12 mouse cellular contexts compared by ENCODE assay signal in genomic region chr5:135707855-135708254, GRCm38 (mm10). TPM values are rescaled to one million over a fixed set of nuclear protein-coding genes. Genes with fewer than 3 reads are reported as not detected.
DNase-seq lines count a peak whose midpoint lies in the region; ATAC-seq lines count a peak whose summit lies in the region.
"Had no signal": no experiment of that assay in that cellular context is flagged by ENCODE, and none has a peak within 500 bp of the region (broad histone marks: within the 10 kb centered on the region; RNA-seq: fewer than 3 reads in every experiment).

No protein-coding gene starts in this region.

- H3K4me1 ChIP-seq in kidney, embryonic 14.5 days (ENCODE audit: control insufficient read depth, insufficient read depth, low read length), result peaks cover 11% of the 10 kb centered on the region
- H3K4me1 ChIP-seq in megakaryocyte, embryonic 14.5 days, result peaks cover 93% of the 10 kb centered on the region
- H3K4me1 ChIP-seq in hindbrain, embryonic 14.5 days (replicated peaks; ENCODE audit: control insufficient read depth, insufficient read depth, low read length), result no peaks in the 10 kb centered on the region

- 41% methylated on average over 1 of the region's 1 CpGs for WGBS in kidney, embryonic 14.5 days
- 57% methylated on average over 1 of the region's 1 CpGs for WGBS in hindbrain, embryonic 14.5 days

- intact Hi-C loops in heart, postnatal 10 days (cut with DNase I), result no loop called here

- no peak overlapping the region for H3K4me3 ChIP-seq in kidney, embryonic 14.5 days (ENCODE audit: low read length)
- peak overlapping the region; percentile 68 for H3K4me3 ChIP-seq in megakaryocyte, embryonic 14.5 days (replicated peaks)
- no peak overlapping the region for H3K4me3 ChIP-seq in hindbrain, embryonic 14.5 days (replicated peaks; ENCODE audit: low read length)
- H3K4me3 ChIP-seq: erythroblast, embryonic 14.5 days; heart, embryonic 15.5 days had no signal

- peaks cover 13% of the 10 kb centered on the region; the same call in 1 of the 2 replicates for H3K36me3 ChIP-seq in kidney, embryonic 14.5 days (ENCODE audit: control insufficient read depth, insufficient read depth, low read length)
- peaks cover 63% of the 10 kb centered on the region for H3K36me3 ChIP-seq in megakaryocyte, embryonic 14.5 days (replicated peaks; ENCODE audit: low read length)
- peaks cover 17% of the 10 kb centered on the region for H3K36me3 ChIP-seq in hindbrain, embryonic 14.5 days (replicated peaks; ENCODE audit: control insufficient read depth, insufficient read depth)

- ATAC-seq in kidney, embryonic 14.5 days (ENCODE audit: low FRiP score, low TSS enrichment), result no peak
- ATAC-seq in hindbrain, embryonic 14.5 days (ENCODE audit: low FRiP score), result no peak

- H3K9ac ChIP-seq in kidney, embryonic 14.5 days (ENCODE audit: low read depth, low read length), result no peak overlapping the region
- H3K9ac ChIP-seq in hindbrain, embryonic 14.5 days, result no peak overlapping the region
- H3K9ac ChIP-seq: heart, embryonic 15.5 days had no signal

- DNase-seq in kidney, adult 8-10 months, result peak; percentile 90 to 94
- DNase-seq in adipocyte (ENCODE audit: low spot score), result peak; percentile 85
- DNase-seq in heart, postnatal 10 days, result peak; percentile 55 to 67
- DNase-seq in left cerebral cortex, adult 8-10 months (ENCODE audit: low spot score in 2 of 2), result no peak
- DNase-seq in cerebellum, adult 11 months, result no peak
- no peak for DNase-seq in hindbrain, embryonic 14.5 days (ENCODE audit: low spot score)
- DNase-seq: cerebellum, adult 11-12 months; thymus, postnatal 25 days had no signal

- H3K27me3 ChIP-seq in kidney, embryonic 14.5 days (ENCODE audit: control insufficient read depth, insufficient read depth, low read length), result no peaks in the 10 kb centered on the region
- H3K27me3 ChIP-seq in megakaryocyte, embryonic 14.5 days (replicated peaks), result no peaks in the 10 kb centered on the region
- H3K27me3 ChIP-seq in hindbrain, embryonic 14.5 days (ENCODE audit: control insufficient read depth, insufficient read depth, low read length), result no peaks in the 10 kb centered on the region
- H3K27me3 ChIP-seq: heart, embryonic 15.5 days had no signal

- H3K9me3 ChIP-seq in kidney, embryonic 14.5 days (ENCODE audit: control insufficient read depth, low read length), result no peaks in the 10 kb centered on the region
- peaks cover 5% of the 10 kb centered on the region for H3K9me3 ChIP-seq in megakaryocyte, embryonic 14.5 days
- H3K9me3 ChIP-seq in hindbrain, embryonic 14.5 days (ENCODE audit: control insufficient read depth, low read length), result no peaks in the 10 kb centered on the region
- H3K9me3 ChIP-seq: heart, embryonic 15.5 days had no signal

- H3K4me2 ChIP-seq in kidney, embryonic 14.5 days (replicated peaks; ENCODE audit: low read depth, low read length), result no peak overlapping the region
- H3K4me2 ChIP-seq in hindbrain, embryonic 14.5 days (replicated peaks), result no peak overlapping the region
- H3K4me2 ChIP-seq: heart, embryonic 15.5 days had no signal

- no peak overlapping the region for H3K27ac ChIP-seq in kidney, embryonic 14.5 days (ENCODE audit: low read depth, low read length)
- H3K27ac ChIP-seq in hindbrain, embryonic 14.5 days, result no peak overlapping the region
- H3K27ac ChIP-seq: heart, embryonic 15.5 days had no signal

RNA-seq across cellular contexts. Expression of gene Tmem120a, which starts 36.4 kb away (rescaled TPM):
- 64.7 and 65.1 TPM in 2 replicates for polyA plus RNA-seq in kidney, embryonic 14.5 days (2014; fragmentation: Nextera tagmentation; extraction: Ambion mirVana)
- total RNA-seq in heart, postnatal 10 days (2021), result 10 to 100 TPM; 10.0 to 17.4 TPM
- polyA plus RNA-seq in megakaryocyte, embryonic 14.5 days (2012; ENCODE audit: insufficient read depth, low replicate concordance), result 13.5 and 55.6 TPM in 2 replicates
- 10 to 100 TPM; 16.8 to 20.5 (median 19.7) TPM for total RNA-seq in left cerebral cortex, adult 8-10 months (2022)
- polyA plus RNA-seq in hindbrain, embryonic 14.5 days (2014; fragmentation: Nextera tagmentation; extraction: Ambion mirVana), result 89.0 and 90.2 TPM in 2 replicates

RNA-seq across cellular contexts. Expression of gene Por, which starts 38.0 kb away (rescaled TPM):
- polyA plus RNA-seq in kidney, embryonic 14.5 days (2014; fragmentation: Nextera tagmentation; extraction: Ambion mirVana), result 51.8 and 64.2 TPM in 2 replicates
- 10 to 100 TPM; 62.8 to 72.0 TPM for total RNA-seq in heart, postnatal 10 days (2021)
- polyA plus RNA-seq in megakaryocyte, embryonic 14.5 days (2012; ENCODE audit: insufficient read depth, low replicate concordance), result 112 and 330 TPM in 2 replicates
- 100 to 1,000 TPM in 1 of 4 experiments, 10 to 100 TPM in 3; 82.4 to 100 (median 95.4) TPM for total RNA-seq in left cerebral cortex, adult 8-10 months (2022)
- 79.7 and 84.1 TPM in 2 replicates for polyA plus RNA-seq in hindbrain, embryonic 14.5 days (2014; fragmentation: Nextera tagmentation; extraction: Ambion mirVana)

Comparison
In these comparisons a context has a peak if more than half of its experiments do, and no peak if none do; other contexts are left out.
1. DNase-seq: peak in kidney, adult 8-10 months (2 of 2), adipocyte (single experiment) and heart, postnatal 10 days (2 of 2); none in left cerebral cortex, adult 8-10 months (0 of 2), cerebellum, adult 11 months (single experiment) and hindbrain, embryonic 14.5 days (single experiment).